Mouse (Mus musculus): ENCODE data around the gene Sacs. TPM values are rescaled to one million over a fixed set of nuclear protein-coding genes. Genes with fewer than 3 reads are reported as not detected.

Sacs gene
- polyA plus RNA-seq, 1 experiment from 2014 or later: 2.4 TPM

GRCm38 (mm10) chr14:61223740-61224139 is 85.5 kb downstream of the Sacs start:
- Histone ChIP-seq H3K9me3 (no peaks in the 10 kb centered on the region), H3K36me3 (no peaks in the 10 kb centered on the region), H3K4me2 (no peak overlapping the region), H3K4me1 (peaks cover 9% of the 10 kb centered on the region), H3K4me3 (no peak overlapping the region), H3K27me3 (no peaks in the 10 kb centered on the region), H3K9ac (no peak overlapping the region), H3K27ac (no peak overlapping the region)
- ATAC-seq (ENCODE audit: insufficient number of reproducible peaks, low FRiP score, low TSS enrichment, low read depth): no peak
- 49% methylated on average over 4 of the region's 4 CpGs for WGBS

- Histone ChIP-seq H3K4me3 (no peak overlapping the region), H3K9ac (no peak overlapping the region), H3K27me3 (no peaks in the 10 kb centered on the region), H3K4me2 (no peak overlapping the region), H3K4me1 (peaks cover 9% of the 10 kb centered on the region), H3K27ac (no peak overlapping the region), H3K9me3 (no peaks in the 10 kb centered on the region), H3K36me3 (no peaks in the 10 kb centered on the region)
- ATAC-seq (ENCODE audit: insufficient number of reproducible peaks, low FRiP score, low TSS enrichment, low read depth): no peak
- 70% methylated on average over 5 of the region's 5 CpGs for WGBS
These were observed 86.3 kb downstream of the Sacs start for GRCm38 (mm10) chr14:61224387-61225077.

GRCm38 (mm10) chr14:61226151-61226550 is 87.9 kb downstream of the Sacs start:
- 56% methylated on average over 1 of the region's 1 CpGs for WGBS
- ATAC-seq (ENCODE audit: insufficient number of reproducible peaks, low FRiP score, low TSS enrichment, low read depth): no peak
- Histone ChIP-seq H3K36me3 (no peaks in the 10 kb centered on the region), H3K27me3 (no peaks in the 10 kb centered on the region), H3K9me3 (no peaks in the 10 kb centered on the region), H3K27ac (no peak overlapping the region), H3K4me3 (no peak overlapping the region), H3K9ac (no peak overlapping the region), H3K4me2 (no peak overlapping the region), H3K4me1 (peaks cover 9% of the 10 kb centered on the region)

GRCm38 (mm10) chr14:61229763-61230162 is 91.5 kb downstream of the Sacs start:
- Histone ChIP-seq H3K27me3 (no peaks in the 10 kb centered on the region), H3K27ac (no peak overlapping the region), H3K4me3 (no peak overlapping the region), H3K9ac (no peak overlapping the region), H3K36me3 (no peaks in the 10 kb centered on the region), H3K9me3 (no peaks in the 10 kb centered on the region), H3K4me1 (no peaks in the 10 kb centered on the region), H3K4me2 (no peak overlapping the region)
- 80% methylated on average over 5 of the region's 5 CpGs for WGBS
- ATAC-seq (ENCODE audit: insufficient number of reproducible peaks, low FRiP score, low TSS enrichment, low read depth): no peak

GRCm38 (mm10) chr14:61230179-61230578 is 91.9 kb downstream of the Sacs start:
- Histone ChIP-seq H3K27me3 (no peaks in the 10 kb centered on the region), H3K9ac (no peak overlapping the region), H3K36me3 (no peaks in the 10 kb centered on the region), H3K4me1 (no peaks in the 10 kb centered on the region), H3K4me2 (no peak overlapping the region), H3K4me3 (no peak overlapping the region), H3K9me3 (no peaks in the 10 kb centered on the region), H3K27ac (no peak overlapping the region)
- 97% methylated on average over 4 of the region's 4 CpGs for WGBS
- no peak for ATAC-seq (ENCODE audit: insufficient number of reproducible peaks, low FRiP score, low TSS enrichment, low read depth)

- H3K27ac ChIP-seq: no peak overlapping the region
- no peaks in the 10 kb centered on the region for H3K4me1 ChIP-seq
- no peak overlapping the region for H3K4me2 ChIP-seq
- no peak overlapping the region for H3K4me3 ChIP-seq
- no peaks in the 10 kb centered on the region for H3K36me3 ChIP-seq
- WGBS: 84% methylated on average over 13 of the region's 13 CpGs
- no peak for ATAC-seq (ENCODE audit: insufficient number of reproducible peaks, low FRiP score, low TSS enrichment, low read depth)
- H3K27me3 ChIP-seq: no peaks in the 10 kb centered on the region
- no peak overlapping the region for H3K9ac ChIP-seq
- H3K9me3 ChIP-seq: no peaks in the 10 kb centered on the region
These were observed 93.8 kb downstream of the Sacs start for GRCm38 (mm10) chr14:61232016-61232568.

GRCm38 (mm10) chr14:61235846-61236474 is 97.7 kb downstream of the Sacs start:
- H3K27ac ChIP-seq: no peak overlapping the region
- ATAC-seq (ENCODE audit: insufficient number of reproducible peaks, low FRiP score, low TSS enrichment, low read depth): no peak
- no peak overlapping the region for H3K4me2 ChIP-seq
- 46% methylated on average over 5 of the region's 5 CpGs for WGBS
- no peaks in the 10 kb centered on the region for H3K27me3 ChIP-seq
- H3K4me3 ChIP-seq: no peak overlapping the region
- H3K9me3 ChIP-seq: no peaks in the 10 kb centered on the region
- no peaks in the 10 kb centered on the region for H3K4me1 ChIP-seq
- H3K36me3 ChIP-seq: no peaks in the 10 kb centered on the region
- no peak overlapping the region for H3K9ac ChIP-seq

- Histone ChIP-seq H3K4me3 (no peak overlapping the region), H3K27ac (no peak overlapping the region), H3K36me3 (no peaks in the 10 kb centered on the region), H3K9ac (no peak overlapping the region), H3K27me3 (no peaks in the 10 kb centered on the region), H3K4me1 (no peaks in the 10 kb centered on the region), H3K4me2 (no peak overlapping the region), H3K9me3 (no peaks in the 10 kb centered on the region)
- ATAC-seq (ENCODE audit: insufficient number of reproducible peaks, low FRiP score, low TSS enrichment, low read depth): no peak
- 33% methylated on average over 4 of the region's 4 CpGs for WGBS
These were observed 98.9 kb downstream of the Sacs start for GRCm38 (mm10) chr14:61237101-61237654.

GRCm38 (mm10) chr14:61238751-61239150 is 100.5 kb downstream of the Sacs start:
- Histone ChIP-seq H3K27ac (no peak overlapping the region), H3K4me2 (no peak overlapping the region), H3K4me1 (no peaks in the 10 kb centered on the region), H3K9me3 (no peaks in the 10 kb centered on the region), H3K36me3 (no peaks in the 10 kb centered on the region), H3K9ac (no peak overlapping the region), H3K4me3 (no peak overlapping the region), H3K27me3 (no peaks in the 10 kb centered on the region)
- WGBS: 49% methylated on average over 9 of the region's 9 CpGs
- ATAC-seq (ENCODE audit: insufficient number of reproducible peaks, low FRiP score, low TSS enrichment, low read depth): no peak

- H3K9ac ChIP-seq: no peak overlapping the region
- H3K4me2 ChIP-seq: no peak overlapping the region
- no peaks in the 10 kb centered on the region for H3K9me3 ChIP-seq
- no peaks in the 10 kb centered on the region for H3K4me1 ChIP-seq
- H3K36me3 ChIP-seq: no peaks in the 10 kb centered on the region
- H3K27ac ChIP-seq: no peak overlapping the region
- no peak overlapping the region for H3K4me3 ChIP-seq
- 39% methylated on average over 6 of the region's 6 CpGs for WGBS
- ATAC-seq (ENCODE audit: insufficient number of reproducible peaks, low FRiP score, low TSS enrichment, low read depth): no peak
- no peaks in the 10 kb centered on the region for H3K27me3 ChIP-seq
These were observed 104.4 kb downstream of the Sacs start for GRCm38 (mm10) chr14:61242611-61243010.

- no peaks in the 10 kb centered on the region for H3K4me1 ChIP-seq
These were observed 108.2 kb downstream of the Sacs start for GRCm38 (mm10) chr14:61246444-61246843.

More at GRCm38 (mm10) chr14:61246444-61246843, 108.2 kb downstream of the Sacs start:
- Histone ChIP-seq H3K9ac (no peak overlapping the region), H3K27ac (no peak overlapping the region), H3K9me3 (no peaks in the 10 kb centered on the region; the same call in 1 of the 2 replicates), H3K4me3 (no peak overlapping the region), H3K36me3 (no peaks in the 10 kb centered on the region), H3K27me3 (no peaks in the 10 kb centered on the region), H3K4me2 (no peak overlapping the region)
- WGBS: 72% methylated on average over 3 of the region's 3 CpGs
- ATAC-seq (ENCODE audit: insufficient number of reproducible peaks, low FRiP score, low TSS enrichment, low read depth): no peak

All from limb, embryonic 15.5 days (tissue).